Mouse (Mus musculus): Measurements from ENCODE around the gene Asphd2.
"Not testable (repeated sequence)": the region's sequence is repeated elsewhere in the genome, so short reads cannot be mapped to it uniquely, and the experiment has no call there.

Asphd2 gene

GRCm38 (mm10) chr5:112394779-112395443, at the start of gene Asphd2:
Asphd2 (minus strand) TSS chr5:112394866.
- DNase-seq (ENCODE audit: low spot score), result peak; percentile 90

DNA sequence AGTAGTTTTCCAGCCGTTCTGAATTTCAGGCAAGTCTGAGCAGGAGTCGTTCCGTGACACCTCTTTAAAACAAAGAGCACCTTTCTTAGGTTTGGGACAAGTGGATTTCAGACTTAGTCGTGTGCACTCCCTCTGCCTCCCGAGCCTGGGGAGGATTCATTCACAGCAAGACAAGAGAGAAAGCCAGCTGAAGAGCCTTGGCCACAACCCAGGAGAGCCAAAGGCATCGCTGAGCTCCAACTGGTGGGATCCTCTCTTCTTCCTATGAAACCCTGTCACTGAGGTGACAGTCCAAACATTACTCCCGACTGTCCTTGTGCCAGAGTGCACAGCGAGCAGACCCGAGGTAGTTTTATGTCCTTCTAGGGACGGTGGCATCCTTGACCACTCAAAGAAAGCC, 43.9 kb upstream of the Asphd2 start:
- DNase-seq (ENCODE audit: low spot score), result no peak

DNA sequence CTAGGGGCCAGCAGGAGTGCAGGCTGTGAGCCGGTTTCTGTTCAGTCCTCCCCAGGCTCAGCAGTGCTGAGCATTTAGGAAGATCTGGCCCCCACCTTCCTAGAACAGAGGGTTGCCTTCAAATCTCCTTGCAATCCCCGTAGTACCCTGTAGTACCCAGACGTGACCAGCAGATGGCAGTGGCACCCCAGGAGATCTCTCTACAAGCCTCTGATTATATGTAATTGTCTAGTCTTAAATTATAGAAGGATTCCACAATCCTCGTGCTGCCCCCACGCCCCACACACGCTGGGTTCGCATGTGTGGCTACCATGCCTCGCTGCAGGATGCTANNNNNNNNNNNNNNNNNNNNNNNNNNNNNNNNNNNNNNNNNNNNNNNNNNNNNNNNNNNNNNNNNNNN, 38.3 kb upstream of the Asphd2 start:
- DNase-seq (ENCODE audit: low spot score), result peak; percentile 75

DNA sequence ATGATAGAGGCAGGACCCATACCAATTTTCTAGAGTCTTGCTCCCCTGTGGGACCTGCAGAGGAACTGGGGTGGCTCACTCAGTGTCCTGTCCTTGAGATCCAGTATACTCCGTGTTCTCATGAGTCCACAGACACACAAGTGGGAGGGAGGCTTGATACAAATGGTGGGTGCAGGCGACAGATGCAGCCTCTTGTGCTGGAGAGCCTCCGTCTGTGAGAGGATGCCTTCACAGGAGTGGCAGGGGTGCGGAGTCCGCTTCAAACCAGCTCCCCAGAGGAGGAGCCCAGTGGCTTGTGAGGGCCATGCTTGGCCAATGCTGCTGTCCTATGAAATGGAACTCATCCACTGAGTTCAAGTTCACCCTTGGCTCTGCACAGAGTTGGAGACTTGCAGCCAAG, 37.4 kb upstream of the Asphd2 start:
- DNase-seq (ENCODE audit: low spot score), result no peak

DNA sequence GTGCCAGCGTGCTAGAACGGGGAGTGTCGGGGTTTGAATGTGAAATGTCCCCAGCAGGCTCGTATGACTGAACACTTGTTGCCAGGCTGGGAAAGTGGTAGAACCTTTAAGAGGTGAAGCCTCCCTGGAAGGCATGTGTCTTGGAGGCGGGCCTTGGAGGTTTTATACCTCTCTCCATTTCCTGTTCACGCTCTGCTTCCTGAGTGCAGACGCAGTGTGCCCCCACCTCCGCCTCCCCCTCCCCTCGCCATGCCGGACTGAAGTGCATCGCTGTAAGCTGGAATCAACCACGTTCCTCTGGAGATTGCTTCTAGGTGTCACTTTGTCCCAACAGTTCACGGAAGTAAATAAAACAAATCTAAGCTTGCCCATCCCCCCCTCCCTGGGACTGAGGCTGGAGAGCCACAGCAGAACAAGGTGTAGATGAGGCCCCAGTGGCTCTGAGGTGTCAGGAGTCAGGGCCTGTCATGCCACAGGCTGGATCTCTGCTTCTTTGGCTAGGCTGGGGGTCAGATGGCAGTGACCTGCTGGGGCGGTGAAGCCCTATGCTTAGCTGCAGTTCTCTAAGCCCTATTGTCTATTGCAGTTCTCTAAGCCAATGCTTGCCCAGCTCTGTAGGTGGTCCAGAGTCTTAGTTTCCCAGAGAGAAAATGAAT, 36.6 kb upstream of the Asphd2 start:
- peak; percentile 42 for DNase-seq (ENCODE audit: low spot score)

DNA sequence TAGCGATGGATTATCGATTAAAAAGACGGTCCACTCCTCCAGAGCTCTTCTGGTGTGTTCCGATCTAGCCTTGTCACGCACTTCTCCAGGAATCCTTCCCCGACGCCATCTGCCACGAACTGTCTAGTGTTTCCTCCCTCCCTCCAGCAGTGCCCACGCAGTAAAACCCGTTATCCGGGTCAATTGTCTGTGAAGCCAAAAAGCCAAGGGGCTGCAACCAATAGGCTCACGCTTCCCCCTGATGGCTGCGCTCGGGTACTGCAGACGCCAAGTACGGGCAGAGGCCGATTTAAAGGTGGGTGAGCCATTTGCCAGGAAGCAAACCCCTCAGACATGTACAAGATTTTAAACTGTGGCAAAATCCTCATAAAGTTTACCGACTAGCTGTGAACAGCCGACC, 34.3 kb upstream of the Asphd2 start:
- DNase-seq (ENCODE audit: low spot score), result peak; percentile 81

DNA sequence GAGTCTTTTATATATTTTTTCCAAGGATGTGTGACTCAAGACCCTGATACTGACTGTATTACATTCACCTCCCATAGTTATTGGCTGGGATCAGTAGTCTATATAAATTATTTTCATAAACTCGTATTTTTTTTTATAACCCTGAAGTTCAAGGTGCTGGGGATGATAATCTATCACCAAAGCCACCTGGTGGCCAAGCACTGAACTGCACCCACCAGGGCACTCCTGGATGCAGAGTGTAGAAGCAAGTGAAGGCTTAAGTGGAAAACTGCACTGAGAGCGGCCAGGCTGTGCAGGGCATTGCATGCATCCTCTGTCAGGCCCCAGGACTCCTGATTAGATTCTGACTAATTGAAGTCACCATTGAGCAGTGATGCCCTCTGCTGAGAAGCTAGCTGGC, 32.6 kb upstream of the Asphd2 start:
- peak; percentile 78 for DNase-seq (ENCODE audit: low spot score)

DNA sequence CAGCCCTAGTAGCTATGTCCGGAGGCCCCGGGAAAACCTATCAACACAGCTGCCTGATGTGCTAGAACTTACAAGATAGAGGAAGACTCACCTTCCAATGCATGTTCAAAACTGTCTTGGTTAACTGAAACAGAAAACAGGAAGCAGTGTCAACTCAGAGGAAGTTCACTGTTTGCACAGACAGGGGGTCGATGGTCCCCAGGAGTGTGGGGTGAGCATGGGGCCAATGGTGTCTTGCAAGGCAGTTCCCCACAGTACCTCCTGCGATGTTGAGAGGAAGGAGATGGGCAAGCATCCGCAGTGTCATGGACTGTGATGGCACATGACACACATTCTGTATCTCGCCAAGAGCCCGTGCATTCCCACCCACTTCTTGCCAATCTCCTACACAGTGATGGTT, 32.0 kb upstream of the Asphd2 start:
- DNase-seq (ENCODE audit: low spot score), result no peak

- DNase-seq (ENCODE audit: low spot score), result peak; percentile 78
These were observed 24.9 kb upstream of the Asphd2 start for GRCm38 (mm10) chr5:112419535-112419934.

DNA sequence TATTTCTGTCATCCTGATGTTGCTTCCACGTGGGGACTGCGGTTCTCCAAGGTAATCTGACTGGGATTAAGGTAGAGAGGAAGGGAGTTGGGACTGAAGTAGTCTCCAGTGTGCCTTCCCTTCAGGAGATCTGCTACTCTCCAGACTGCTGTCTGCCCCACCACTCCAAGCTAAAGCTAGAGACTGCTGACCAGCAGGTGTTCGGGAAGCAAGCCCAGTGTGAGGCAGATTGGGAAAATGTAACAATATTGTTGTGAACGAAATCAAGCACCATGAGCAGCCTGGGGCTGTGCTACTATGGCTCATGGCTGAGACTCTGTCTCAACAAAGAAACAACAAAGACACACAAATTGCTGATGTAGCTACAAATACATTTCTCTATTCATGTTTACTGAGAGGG, 23.4 kb upstream of the Asphd2 start:
- no peak for DNase-seq (ENCODE audit: low spot score)

DNA sequence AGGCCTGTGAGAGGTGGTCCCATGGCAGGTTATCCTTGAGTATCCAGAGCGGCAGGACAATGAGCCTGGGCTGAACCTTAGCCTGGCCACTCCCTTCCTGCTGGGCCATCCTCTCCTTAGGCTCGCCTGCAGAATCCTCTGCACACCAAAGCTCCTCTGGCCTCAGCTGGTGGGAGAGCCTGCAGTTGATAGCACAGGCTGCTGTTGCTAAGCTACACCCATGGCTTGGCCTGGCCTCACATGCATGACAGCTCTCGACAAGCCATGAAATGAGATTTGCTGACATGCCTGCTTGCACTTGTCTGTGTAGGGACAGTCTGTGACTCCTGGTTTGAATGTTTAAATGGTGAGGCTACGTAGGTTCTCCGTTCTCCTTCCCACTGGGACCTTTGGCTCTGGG, 22.0 kb upstream of the Asphd2 start:
- peak; percentile 33 for DNase-seq (ENCODE audit: low spot score)

- not testable (repeated sequence) for DNase-seq (ENCODE audit: low spot score)
These were observed 18.1 kb upstream of the Asphd2 start for GRCm38 (mm10) chr5:112412781-112413180.

GRCm38 (mm10) chr5:112411514-112412335, 17.1 kb upstream of the Asphd2 start:
- DNase-seq (ENCODE audit: low spot score), result peak; percentile 62

DNA sequence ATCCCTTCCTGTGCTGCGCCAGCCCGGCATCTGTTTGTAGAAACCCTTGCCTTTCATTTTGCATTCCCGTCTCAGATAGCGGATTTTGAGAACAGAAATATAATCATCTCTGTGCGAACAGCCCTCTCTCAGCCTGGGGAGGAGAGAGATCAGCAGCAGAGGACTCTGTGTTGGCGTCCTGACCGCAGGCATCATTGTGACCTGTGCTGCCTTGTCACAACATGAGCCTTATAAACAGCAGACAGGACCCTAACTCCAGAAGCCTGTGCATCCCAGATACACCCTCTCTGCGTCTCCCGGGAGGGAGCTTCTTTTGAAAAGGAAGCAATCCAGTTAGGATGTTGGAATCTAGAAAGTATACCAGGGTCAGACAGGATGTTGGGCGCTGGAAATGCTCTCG, 16.4 kb upstream of the Asphd2 start:
- no peak for DNase-seq (ENCODE audit: low spot score)

- no peak for DNase-seq (ENCODE audit: low spot score)
These were observed 14.6 kb upstream of the Asphd2 start for GRCm38 (mm10) chr5:112409274-112409673.

DNA sequence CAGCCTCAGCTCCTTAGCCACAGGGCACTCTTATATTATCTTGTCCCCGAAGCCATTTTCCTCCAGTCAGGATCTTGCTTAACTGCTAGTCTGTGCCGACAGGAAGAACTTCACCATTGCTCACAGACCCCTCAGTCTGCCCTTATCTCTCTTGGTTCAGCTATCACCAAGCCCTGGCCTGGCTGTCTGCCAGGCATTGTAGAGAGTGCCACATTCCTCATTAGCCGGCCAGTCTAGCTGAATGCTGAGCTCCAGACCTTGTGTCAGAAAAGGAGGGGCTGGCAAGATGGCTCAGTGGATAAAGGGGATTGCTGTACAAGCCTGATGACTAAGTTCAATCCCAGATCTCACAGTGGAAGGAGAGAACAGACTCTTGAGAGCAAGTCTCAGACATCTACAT, 11.4 kb upstream of the Asphd2 start:
- no peak for DNase-seq (ENCODE audit: low spot score)

DNA sequence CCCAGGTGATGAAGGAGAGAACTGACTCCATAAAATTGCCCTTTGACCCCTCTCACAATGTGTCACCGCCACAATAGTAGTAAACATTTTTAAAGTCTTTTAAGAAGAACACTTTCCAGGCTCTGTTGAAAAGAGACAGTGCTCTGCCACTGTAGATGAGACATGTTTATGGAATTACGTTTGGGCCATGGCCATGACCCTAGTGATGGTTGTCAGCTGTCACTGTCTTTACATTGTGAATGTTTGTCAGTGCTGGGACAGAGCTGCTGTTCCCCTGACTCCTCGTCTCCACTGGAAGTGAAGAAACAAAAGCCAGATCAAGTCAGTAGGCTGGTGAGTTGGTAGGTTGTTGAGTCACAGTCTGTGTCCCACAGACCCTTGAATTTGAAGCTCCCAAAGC, 7.8 kb upstream of the Asphd2 start:
- no peak for DNase-seq (ENCODE audit: low spot score)

DNA sequence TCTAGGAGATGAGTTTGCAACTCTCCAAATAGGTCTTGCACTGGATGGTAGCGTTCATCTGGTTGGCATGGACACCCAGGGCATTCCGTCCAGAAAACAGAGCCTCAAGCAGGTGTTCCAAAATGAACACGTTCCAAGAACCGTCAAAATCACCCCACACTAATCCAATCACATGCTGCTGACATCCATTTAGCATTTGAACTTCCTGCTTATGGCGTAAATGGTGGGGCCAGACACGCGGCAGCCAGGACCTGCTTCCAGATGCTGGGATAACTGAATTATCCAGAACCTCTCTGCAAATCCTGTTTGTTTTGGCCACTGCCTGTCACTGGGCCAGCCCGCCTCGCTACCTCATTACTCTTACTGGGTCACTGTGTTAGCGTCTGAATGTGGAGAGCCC, 4.6 kb upstream of the Asphd2 start:
- no peak for DNase-seq (ENCODE audit: low spot score)

- no peak for DNase-seq (ENCODE audit: low spot score)
These were observed 1.4 kb upstream of the Asphd2 start for GRCm38 (mm10) chr5:112396066-112396465.

DNA sequence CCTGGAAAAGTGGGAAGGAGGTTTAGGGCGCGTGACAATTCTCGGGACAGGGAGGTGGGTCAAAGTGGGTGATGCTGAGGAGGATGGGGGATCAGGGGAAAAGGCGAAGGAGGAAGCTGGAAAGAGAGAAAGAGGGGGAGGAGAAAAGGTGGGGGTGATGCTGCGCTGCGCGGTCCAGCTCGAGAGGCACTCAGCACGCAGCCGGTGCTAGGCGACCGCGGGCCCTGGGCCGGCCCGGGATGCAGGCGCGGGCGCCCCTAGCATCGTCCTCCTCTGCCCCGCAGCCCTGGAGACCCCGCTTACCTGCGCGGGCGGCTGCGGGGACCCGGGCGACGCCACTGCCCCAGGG, 277 bp downstream of the Asphd2 start:
- peak; percentile 49 for DNase-seq (ENCODE audit: low spot score)

DNA sequence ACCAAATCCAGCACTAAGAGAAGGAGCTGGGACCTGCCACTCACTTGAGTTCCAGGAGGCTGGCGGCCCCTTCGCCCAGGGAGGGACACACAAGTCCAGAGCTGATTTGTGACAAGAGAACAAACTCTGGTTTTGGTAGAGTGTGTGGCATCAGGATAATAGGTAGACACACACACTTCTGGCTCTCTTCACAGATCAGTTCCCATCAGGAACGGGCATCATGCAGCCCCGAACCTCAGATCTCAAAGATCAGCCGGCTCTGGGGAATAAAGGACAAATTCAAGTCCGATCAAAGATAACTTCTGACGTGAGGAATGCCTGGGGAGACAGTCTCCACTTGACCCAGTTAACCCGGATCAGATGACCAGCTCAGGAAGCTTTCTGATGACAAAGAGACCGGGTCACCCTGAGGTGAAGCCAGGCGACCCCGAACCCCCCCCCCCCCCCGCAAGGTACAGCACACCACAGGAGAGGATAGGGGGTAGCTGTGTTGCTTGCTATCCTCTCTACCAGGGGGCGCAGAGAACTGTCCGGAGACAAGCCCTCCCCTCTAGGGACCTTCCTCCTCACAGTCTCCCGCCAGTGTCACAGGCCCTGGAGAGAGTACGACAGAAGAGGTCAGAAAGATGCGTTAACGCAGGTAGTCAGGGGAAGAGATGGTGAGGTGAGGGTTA, 788 bp downstream of the Asphd2 start:
- DNase-seq (ENCODE audit: low spot score), result no peak

DNA sequence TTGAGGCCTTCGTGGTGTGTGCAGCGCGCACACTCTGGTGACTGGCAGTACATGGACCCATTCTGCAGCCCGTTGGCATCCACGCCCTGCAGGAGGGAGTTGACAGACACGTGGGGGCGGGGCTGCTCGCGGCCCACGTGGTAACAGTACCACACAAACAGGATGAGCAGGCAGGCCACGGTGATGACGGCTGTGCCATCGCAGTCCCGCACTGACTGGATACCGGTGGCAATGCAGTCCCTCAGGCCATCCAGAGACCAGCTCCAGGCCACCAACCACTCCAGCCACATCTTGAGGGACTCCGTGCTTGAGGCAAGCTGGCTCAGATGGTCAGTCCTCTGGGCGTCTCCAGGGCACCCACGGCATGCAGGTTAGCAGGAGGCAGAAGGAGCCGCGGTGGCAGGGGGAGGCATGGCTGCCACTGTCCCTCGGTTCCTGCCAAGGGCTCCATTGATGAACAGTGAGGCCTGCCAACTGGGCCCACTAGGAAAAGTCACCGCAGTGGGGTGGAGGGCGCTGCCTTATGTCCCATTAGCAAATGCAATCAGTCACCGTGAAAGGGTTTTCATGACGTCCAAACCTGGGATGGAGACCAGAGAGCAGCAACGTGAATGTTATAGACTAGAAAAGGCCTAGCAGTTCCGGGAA, 2.9 kb downstream of the Asphd2 start:
- no peak for DNase-seq (ENCODE audit: low spot score)

All from embryo, embryonic 10 days (tissue).